Mouse (Mus musculus) CD8-positive naive resting alpha-beta T cell, adult 57 days (primary cell): ENCODE measurements around the gene Fam71f2. TPM values are rescaled to one million over a fixed set of nuclear protein-coding genes. Genes with fewer than 3 reads are reported as not detected.

Experiments
- total RNA-seq: library from RNA; stranded (reverse); gene quantifications from one replicate; pipeline ENCODE4 v1.2.4, GENCODE M21; 2023

The Fam71f2 gene
- total RNA-seq: 0.98 TPM

GRCm38 (mm10) chr6:29279293-29279692, at the start of gene Fam71f2:
Fam71f2 (plus strand) TSS chr6:29279593.

GRCm38 (mm10) chr6:29272312-29273072, 6.9 kb upstream of the Fam71f2 start, which contains the start of gene Hilpda:
Hilpda (plus strand) TSS chr6:29272488.

GRCm38 (mm10) chr6:29318879-29319278, 39.5 kb downstream of the Fam71f2 start, which contains the start of gene Fam71f1:
Fam71f1 (plus strand) TSS chr6:29319140.

Other genes with a start within 250 kb of the Fam71f2 start
- not detected for gene Lep, start 219.4 kb upstream of the Fam71f2 start, total RNA-seq
- 68.5 TPM for gene Rbm28, start 114.6 kb upstream of the Fam71f2 start, total RNA-seq
- gene Prrt4, start 100.0 kb upstream of the Fam71f2 start, total RNA-seq: 0.28 TPM
- 138 TPM for gene Impdh1, start 63.2 kb upstream of the Fam71f2 start, total RNA-seq
- gene Hilpda, start 7.1 kb upstream of the Fam71f2 start, total RNA-seq: 17.2 TPM
- gene Fam71f1, start 39.5 kb downstream of the Fam71f2 start, total RNA-seq: not detected
- gene Calu, start 68.5 kb downstream of the Fam71f2 start, total RNA-seq: 54.5 TPM
- gene Opn1sw, start 108.9 kb downstream of the Fam71f2 start, total RNA-seq: not detected
- gene Ccdc136, start 116.7 kb downstream of the Fam71f2 start, total RNA-seq: not detected
- 0.06 TPM for gene Flnc, start 153.7 kb downstream of the Fam71f2 start, total RNA-seq
- 154 TPM for gene Atp6v1f, start 188.1 kb downstream of the Fam71f2 start, total RNA-seq
- gene Atp6v1fnb, start 191.8 kb downstream of the Fam71f2 start, total RNA-seq: 8.5 TPM
- gene Kcp, start 228.4 kb downstream of the Fam71f2 start, total RNA-seq: not detected
- 16.3 TPM for gene Irf5, start 247.0 kb downstream of the Fam71f2 start, total RNA-seq